Mouse (Mus musculus): ENCODE results near the gene Sec14l2. TPM values are rescaled to one million over a fixed set of nuclear protein-coding genes. Genes with fewer than 3 reads are reported as not detected.

Sec14l2 gene
- polyA plus RNA-seq, 1 experiment from 2014 or later = 0.48 TPM

- no peak for ATAC-seq (ENCODE audit: extremely low read depth, insufficient number of reproducible peaks, low FRiP score, low TSS enrichment)
- H3K4me3 ChIP-seq = no peak overlapping the region
- no peak overlapping the region for H3K27ac ChIP-seq (replicated peaks)
- WGBS = 68% methylated on average over 7 of the region's 7 CpGs
- H3K36me3 ChIP-seq = no peaks in the 10 kb centered on the region
- no peak overlapping the region for H3K4me2 ChIP-seq
- no peak overlapping the region for H3K9ac ChIP-seq
- no peaks in the 10 kb centered on the region for H3K9me3 ChIP-seq
- H3K27me3 ChIP-seq (replicated peaks) = 0 out of 2 replicates have a peak, but pooled peaks cover 7% of the 10 kb centered on the region
- no peaks in the 10 kb centered on the region for H3K4me1 ChIP-seq
Measured at GRCm38 (mm10) chr11:4078267-4078933, 44.8 kb downstream of the Sec14l2 start.

- ATAC-seq (ENCODE audit: extremely low read depth, insufficient number of reproducible peaks, low FRiP score, low TSS enrichment) = no peak
- no peaks in the 10 kb centered on the region for H3K4me1 ChIP-seq
Measured at GRCm38 (mm10) chr11:4076633-4077032, 46.6 kb downstream of the Sec14l2 start.

GRCm38 (mm10) chr11:4069664-4070063, 53.6 kb downstream of the Sec14l2 start:
- H3K9me3 ChIP-seq = no peaks in the 10 kb centered on the region
- WGBS = 70% methylated on average over 1 of the region's 1 CpGs
- no peaks in the 10 kb centered on the region for H3K4me1 ChIP-seq
- H3K27me3 ChIP-seq (replicated peaks) = peaks cover 5% of the 10 kb centered on the region
- H3K4me3 ChIP-seq = no peak overlapping the region
- no peaks in the 10 kb centered on the region for H3K36me3 ChIP-seq
- H3K4me2 ChIP-seq = no peak overlapping the region
- no peak overlapping the region for H3K9ac ChIP-seq
- no peak overlapping the region for H3K27ac ChIP-seq (replicated peaks)
- ATAC-seq (ENCODE audit: extremely low read depth, insufficient number of reproducible peaks, low FRiP score, low TSS enrichment) = no peak

More at GRCm38 (mm10) chr11:4076633-4077032, 46.6 kb downstream of the Sec14l2 start:
- Histone ChIP-seq H3K9ac (no peak overlapping the region), H3K4me2 (no peak overlapping the region), H3K36me3 (no peaks in the 10 kb centered on the region), H3K27me3 (replicated peaks) (0 out of 2 replicates have a peak, but pooled peaks cover 7% of the 10 kb centered on the region), H3K4me3 (no peak overlapping the region), H3K9me3 (no peaks in the 10 kb centered on the region), H3K27ac (replicated peaks) (no peak overlapping the region)
- 11% methylated on average over 8 of the region's 8 CpGs for WGBS

GRCm38 (mm10) chr11:4064627-4065122, 58.5 kb downstream of the Sec14l2 start, which contains the start of gene Sec14l3:
Gene Sec14l3, plus strand, starts transcription at chr11:4064841.
- no peaks in the 10 kb centered on the region for H3K4me1 ChIP-seq
- peaks cover 23% of the 10 kb centered on the region for H3K27me3 ChIP-seq (replicated peaks)
- H3K9ac ChIP-seq = no peak within 1 kb of the TSS
- no peak for ATAC-seq (ENCODE audit: extremely low read depth, insufficient number of reproducible peaks, low FRiP score, low TSS enrichment)
- H3K4me3 ChIP-seq = no peak within 1 kb of the TSS
- no peak within 1 kb of the TSS for H3K27ac ChIP-seq (replicated peaks)
- 43% methylated on average over 5 of the region's 5 CpGs for WGBS
- no peaks in the 10 kb centered on the region for H3K9me3 ChIP-seq
- no peaks in the 10 kb centered on the region for H3K36me3 ChIP-seq
- no peak within 1 kb of the TSS for H3K4me2 ChIP-seq

- no peaks in the 10 kb centered on the region for H3K9me3 ChIP-seq
- no peak overlapping the region for H3K9ac ChIP-seq
- peaks cover 23% of the 10 kb centered on the region for H3K27me3 ChIP-seq (replicated peaks)
- no peaks in the 10 kb centered on the region for H3K4me1 ChIP-seq
- H3K4me2 ChIP-seq = no peak overlapping the region
- no peak overlapping the region for H3K27ac ChIP-seq (replicated peaks)
- H3K4me3 ChIP-seq = no peak overlapping the region
- H3K36me3 ChIP-seq = no peaks in the 10 kb centered on the region
- ATAC-seq (ENCODE audit: extremely low read depth, insufficient number of reproducible peaks, low FRiP score, low TSS enrichment) = no peak
- 29% methylated on average over 6 of the region's 6 CpGs for WGBS
Measured at GRCm38 (mm10) chr11:4062981-4063380, 60.2 kb downstream of the Sec14l2 start.

- H3K27me3 ChIP-seq (replicated peaks) = peaks cover 23% of the 10 kb centered on the region
- H3K9me3 ChIP-seq = no peaks in the 10 kb centered on the region
- H3K9ac ChIP-seq = no peak overlapping the region
- no peaks in the 10 kb centered on the region for H3K4me1 ChIP-seq
- H3K36me3 ChIP-seq = no peaks in the 10 kb centered on the region
- no peak for ATAC-seq (ENCODE audit: extremely low read depth, insufficient number of reproducible peaks, low FRiP score, low TSS enrichment)
- no peak overlapping the region for H3K27ac ChIP-seq (replicated peaks)
- 80% methylated on average over 4 of the region's 4 CpGs for WGBS
- H3K4me2 ChIP-seq = no peak overlapping the region
- no peak overlapping the region for H3K4me3 ChIP-seq
Measured at GRCm38 (mm10) chr11:4062523-4062922, 60.7 kb downstream of the Sec14l2 start.

- no peak overlapping the region for H3K27ac ChIP-seq (replicated peaks)
- ATAC-seq (ENCODE audit: extremely low read depth, insufficient number of reproducible peaks, low FRiP score, low TSS enrichment) = no peak
- WGBS = 71% methylated on average over 5 of the region's 5 CpGs
Measured at GRCm38 (mm10) chr11:4060866-4061575, 62.2 kb downstream of the Sec14l2 start.

GRCm38 (mm10) chr11:4053586-4053985, 69.6 kb downstream of the Sec14l2 start:
- WGBS = 23% methylated on average over 5 of the region's 5 CpGs
- H3K4me2 ChIP-seq = no peak overlapping the region
- no peaks in the 10 kb centered on the region for H3K4me1 ChIP-seq
- no peaks in the 10 kb centered on the region; the same call in 1 of the 2 replicates for H3K9me3 ChIP-seq
- no peaks in the 10 kb centered on the region; the same call in 1 of the 2 replicates for H3K27me3 ChIP-seq (replicated peaks)
- no peak overlapping the region for H3K9ac ChIP-seq
- no peak overlapping the region for H3K27ac ChIP-seq (replicated peaks)
- H3K36me3 ChIP-seq = no peaks in the 10 kb centered on the region
- H3K4me3 ChIP-seq = no peak overlapping the region
- no peak for ATAC-seq (ENCODE audit: extremely low read depth, insufficient number of reproducible peaks, low FRiP score, low TSS enrichment)

More at GRCm38 (mm10) chr11:4060866-4061575, 62.2 kb downstream of the Sec14l2 start:
- no peak overlapping the region for H3K4me3 ChIP-seq
- H3K9ac ChIP-seq = no peak overlapping the region
- no peaks in the 10 kb centered on the region for H3K36me3 ChIP-seq
- no peaks in the 10 kb centered on the region for H3K4me1 ChIP-seq
- no peak overlapping the region for H3K4me2 ChIP-seq
- H3K27me3 ChIP-seq (replicated peaks) = peaks cover 23% of the 10 kb centered on the region
- no peaks in the 10 kb centered on the region for H3K9me3 ChIP-seq

GRCm38 (mm10) chr11:4048438-4048837, 74.8 kb downstream of the Sec14l2 start:
- H3K4me2 ChIP-seq = no peak overlapping the region
- no peak overlapping the region for H3K9ac ChIP-seq
- H3K4me3 ChIP-seq = no peak overlapping the region
- no peaks in the 10 kb centered on the region for H3K27me3 ChIP-seq (replicated peaks)
- H3K36me3 ChIP-seq = no peaks in the 10 kb centered on the region
- no peaks in the 10 kb centered on the region; the same call in 1 of the 2 replicates for H3K9me3 ChIP-seq
- H3K27ac ChIP-seq (replicated peaks) = no peak overlapping the region
- H3K4me1 ChIP-seq = no peaks in the 10 kb centered on the region
- ATAC-seq (ENCODE audit: extremely low read depth, insufficient number of reproducible peaks, low FRiP score, low TSS enrichment) = no peak
- WGBS = 84% methylated on average over 6 of the region's 6 CpGs

- no peaks in the 10 kb centered on the region for H3K36me3 ChIP-seq
- no peaks in the 10 kb centered on the region for H3K4me1 ChIP-seq
- 82% methylated on average over 2 of the region's 2 CpGs for WGBS
- H3K9me3 ChIP-seq = no peaks in the 10 kb centered on the region; the same call in 1 of the 2 replicates
- no peak overlapping the region for H3K27ac ChIP-seq (replicated peaks)
- H3K27me3 ChIP-seq (replicated peaks) = no peaks in the 10 kb centered on the region
- no peak overlapping the region for H3K9ac ChIP-seq
- H3K4me3 ChIP-seq = no peak overlapping the region
- no peak overlapping the region for H3K4me2 ChIP-seq
- no peak for ATAC-seq (ENCODE audit: extremely low read depth, insufficient number of reproducible peaks, low FRiP score, low TSS enrichment)
Measured at GRCm38 (mm10) chr11:4047766-4048165, 75.4 kb downstream of the Sec14l2 start.

All from heart, embryonic 13.5 days (tissue).